Mouse (Mus musculus) urinary bladder, postnatal 14 days (tissue): ENCODE results near the gene Zkscan3.

Experiments
- DNase-seq: peaks from one replicate; pipeline ENCODE4 v3.0.0; 2021; ENCODE audit warnings: low spot score

Gene Zkscan3

DNA sequence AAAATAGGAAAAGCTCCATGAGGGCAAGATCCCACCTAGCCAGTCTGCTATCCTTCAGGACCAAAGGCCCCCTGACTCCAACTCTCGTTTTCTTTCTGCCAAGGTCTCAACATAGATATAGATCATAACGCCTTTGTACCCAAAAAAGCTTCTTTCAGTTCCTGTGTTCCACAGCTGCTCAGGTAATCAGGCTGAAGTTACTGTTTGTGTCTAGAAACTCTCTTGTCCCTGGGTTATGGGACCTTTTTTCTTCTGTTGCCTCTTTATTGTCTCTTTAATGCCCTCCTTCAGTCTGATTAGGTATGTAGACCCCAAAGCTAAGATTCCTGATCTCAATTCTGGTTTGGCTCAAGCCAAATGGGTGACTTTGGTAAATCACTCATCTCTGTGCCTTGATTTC lies 5.1 kb downstream of the Zkscan3 start:
- no peak for DNase-seq

DNA sequence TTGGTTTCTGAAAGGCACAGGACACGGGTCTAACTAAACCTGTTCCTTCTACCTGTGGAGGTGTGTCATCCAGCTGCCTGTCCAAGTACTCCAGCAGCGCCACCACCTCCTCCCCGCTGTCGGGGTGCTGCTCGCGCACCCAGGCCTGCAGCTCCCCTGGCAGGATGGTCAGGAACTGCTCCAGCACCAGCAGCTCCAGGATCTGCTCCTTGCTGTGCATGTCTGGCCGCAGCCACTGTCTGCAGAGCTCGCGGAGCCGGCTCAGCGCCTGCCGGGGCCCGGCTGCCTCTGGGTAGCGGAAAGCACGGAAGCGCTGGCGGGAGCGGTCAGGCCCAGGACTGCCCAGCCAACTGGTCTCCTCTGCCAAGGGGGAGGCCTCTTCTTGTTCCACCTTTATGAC lies 6.5 kb downstream of the Zkscan3 start:
- peak; percentile 16 for DNase-seq

DNA sequence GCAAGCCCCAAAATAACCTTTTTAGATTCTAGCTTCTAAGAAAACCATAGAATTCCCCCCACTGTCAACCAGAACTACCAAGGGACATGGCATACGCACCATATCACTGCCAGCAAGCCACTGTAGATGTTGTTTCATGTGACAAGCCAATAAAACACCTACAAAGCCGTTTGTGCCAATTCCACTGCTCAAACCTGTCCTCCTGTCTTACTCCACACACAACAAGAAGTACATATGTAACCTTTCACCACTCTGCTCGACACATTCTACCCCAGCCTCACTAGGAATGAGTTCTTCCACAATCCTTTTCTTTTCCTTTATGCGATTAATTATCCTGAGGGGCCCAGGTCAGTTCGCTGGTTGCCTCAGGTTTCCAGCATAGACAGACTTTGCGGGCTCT lies 6.9 kb downstream of the Zkscan3 start:
- DNase-seq, result no peak

DNA sequence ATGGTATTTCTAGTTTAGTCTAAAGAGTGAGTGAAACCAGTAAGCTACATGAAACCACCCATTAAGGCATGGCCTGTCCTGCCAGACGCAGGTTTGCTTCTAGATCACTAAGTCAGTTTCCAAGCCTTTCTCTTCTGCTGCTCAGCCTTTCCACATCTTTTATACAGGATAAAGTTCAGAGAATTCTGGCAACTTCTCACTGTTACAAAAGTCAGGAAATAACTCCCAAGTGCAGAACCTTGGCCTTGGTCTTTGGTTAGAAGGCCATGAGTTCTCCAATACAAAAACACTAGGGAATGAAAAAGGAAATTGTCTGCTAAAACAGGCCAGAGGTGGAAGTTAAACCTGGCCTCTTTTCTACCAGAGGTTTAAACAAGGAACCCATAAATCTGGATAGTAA lies 7.3 kb downstream of the Zkscan3 start:
- no peak for DNase-seq

DNA sequence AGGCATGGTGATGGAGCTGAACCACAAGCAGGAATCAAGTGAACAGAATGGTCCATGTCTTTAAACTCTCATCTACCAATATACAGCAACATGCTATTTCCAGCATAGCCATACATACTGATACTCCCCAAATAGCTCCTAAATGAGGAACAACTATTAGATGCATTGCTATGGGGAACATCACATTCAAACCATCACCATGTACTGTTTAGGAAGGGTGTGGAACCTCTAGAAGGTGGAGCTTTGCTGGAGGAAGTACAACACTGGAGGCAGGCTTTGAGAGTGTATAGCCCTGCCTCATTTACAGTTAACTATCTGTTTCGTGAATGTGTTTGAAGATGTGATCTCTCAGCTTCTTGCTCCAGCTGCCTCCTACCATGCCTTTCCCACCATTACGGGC lies 24.8 kb downstream of the Zkscan3 start:
- DNase-seq, result no peak

DNA sequence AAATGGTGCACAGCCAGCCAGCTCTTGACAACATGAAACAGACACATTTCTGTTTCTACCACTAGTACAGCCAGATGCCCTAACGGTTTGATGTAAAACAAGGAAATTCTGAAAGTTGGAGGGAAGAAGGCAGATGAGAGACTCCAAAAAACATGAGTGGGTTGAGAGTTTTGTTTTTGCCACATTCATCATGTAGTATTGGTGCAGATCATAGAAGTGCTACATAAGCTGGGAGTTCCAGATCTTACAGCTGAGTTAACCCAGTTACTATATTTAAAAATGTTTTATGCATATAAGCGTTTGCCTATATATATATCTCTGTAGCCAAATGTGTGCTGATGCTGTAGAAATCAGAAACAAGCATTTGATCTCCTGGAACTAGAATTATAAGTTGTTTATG lies 29.9 kb downstream of the Zkscan3 start:
- DNase-seq, result no peak

DNA sequence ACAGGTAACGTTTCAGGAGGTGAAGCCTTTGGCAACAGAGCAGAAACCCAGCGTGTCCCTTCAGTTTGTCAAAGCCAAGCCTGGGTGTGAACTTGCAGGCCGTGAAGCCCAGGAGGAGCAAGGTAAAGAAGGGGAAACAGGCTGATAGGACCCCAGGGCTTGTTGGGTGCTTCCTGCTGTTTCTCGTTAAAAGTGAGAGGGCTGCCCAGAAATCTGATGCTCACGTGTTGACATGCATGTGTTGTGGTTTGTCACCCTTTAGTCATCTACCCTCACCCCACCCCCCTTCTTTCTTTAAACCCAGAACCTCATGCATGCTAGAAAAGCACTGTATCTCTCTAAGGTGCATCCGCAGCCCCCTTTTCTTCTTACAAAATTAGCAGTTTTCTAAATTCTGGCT lies 35.9 kb downstream of the Zkscan3 start:
- DNase-seq, result no peak

DNA sequence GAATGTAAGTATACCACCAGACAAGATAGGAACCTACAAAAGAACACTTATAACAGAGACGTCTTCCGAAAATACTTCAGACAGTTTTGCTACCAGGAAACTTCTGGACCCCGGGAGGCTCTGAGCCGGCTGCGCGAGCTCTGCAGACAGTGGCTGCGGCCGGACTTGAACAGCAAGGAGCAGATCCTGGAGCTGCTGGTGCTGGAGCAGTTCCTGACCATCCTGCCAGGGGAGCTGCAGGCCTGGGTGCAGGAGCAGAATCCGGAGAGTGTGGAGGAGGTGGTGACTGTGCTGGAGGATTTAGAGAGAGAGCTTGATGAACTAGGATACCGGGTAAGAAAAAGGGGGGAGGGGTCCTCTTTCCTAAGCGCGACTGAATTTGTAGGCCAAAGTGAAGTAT lies 38.8 kb downstream of the Zkscan3 start:
- DNase-seq, result no peak

DNA sequence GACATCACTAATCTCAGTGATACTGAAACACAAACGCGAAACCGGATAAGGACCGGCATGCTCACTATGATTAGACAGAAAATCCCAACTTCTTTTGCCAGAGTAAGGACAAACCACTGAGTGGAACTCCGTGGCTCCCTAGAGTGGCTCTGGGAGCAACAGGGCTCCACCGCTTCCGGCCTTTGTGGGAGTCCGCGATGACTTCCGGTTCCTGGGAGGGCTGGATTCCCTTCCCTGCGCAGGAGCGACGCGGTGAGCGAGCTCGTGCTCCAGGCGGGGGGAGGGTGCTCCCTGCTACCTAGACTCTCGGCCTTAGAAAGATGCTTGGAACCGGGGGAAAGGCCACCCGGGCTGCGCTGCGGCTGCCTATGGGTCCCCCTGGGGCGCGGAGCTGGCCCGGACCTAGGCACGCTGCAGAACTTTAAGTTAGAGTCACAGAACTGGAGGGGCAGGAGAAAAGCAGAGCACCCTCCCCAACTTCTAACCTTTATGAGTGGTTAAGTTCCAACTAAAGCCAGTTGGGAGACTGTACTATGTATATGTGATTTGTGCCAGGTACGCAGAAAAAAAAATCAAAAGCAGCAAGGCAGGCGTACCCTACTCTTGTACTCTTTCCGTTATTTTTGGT lies 39.8 kb downstream of the Zkscan3 start, which contains the start of gene Zscan12:
Gene Zscan12, plus strand, starts transcription at position 200 of the 628 bp plus-strand sequence.
- peak; percentile 91 for DNase-seq

DNA sequence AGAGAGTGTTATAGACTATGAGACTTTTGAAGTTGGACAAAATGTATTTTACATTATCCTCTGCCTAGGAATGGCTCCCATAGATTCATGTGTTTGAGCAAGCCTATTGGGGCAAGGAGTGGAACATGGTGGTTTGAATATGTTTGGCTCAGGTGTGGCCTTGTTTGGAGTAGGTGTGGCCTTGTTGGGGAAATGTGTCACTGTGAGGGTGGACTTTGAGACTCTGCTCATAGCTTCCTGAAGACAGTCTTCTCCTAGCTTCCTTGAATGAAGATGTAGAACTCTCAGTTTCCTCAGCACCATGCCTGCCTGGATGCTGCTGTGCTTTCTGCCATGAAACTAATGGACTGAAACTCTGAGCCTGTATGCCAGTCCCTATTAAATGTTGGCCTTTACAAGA lies 52.0 kb downstream of the Zkscan3 start:
- no peak for DNase-seq

DNA sequence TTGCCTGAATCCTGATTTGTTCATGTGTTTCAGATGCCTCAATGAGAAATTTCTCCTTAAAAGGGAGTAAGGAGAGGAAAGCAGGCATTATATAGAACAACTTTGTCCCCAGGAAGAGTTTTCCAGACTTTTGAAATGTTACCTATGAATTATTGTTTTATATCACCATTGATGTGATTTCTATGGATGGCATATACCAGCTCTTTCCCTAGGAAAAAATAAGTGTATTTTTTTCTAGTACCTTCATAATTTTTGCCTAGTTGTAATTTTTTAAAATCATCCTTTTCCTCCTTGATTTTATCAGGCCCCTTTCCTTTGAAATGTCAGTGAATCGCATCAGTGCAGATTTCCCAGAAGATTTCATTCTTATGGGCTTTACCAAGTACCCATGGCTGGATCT lies 55.9 kb downstream of the Zkscan3 start, which contains the start of gene Olfr1367:
Gene Olfr1367, plus strand, starts transcription at position 301 of the 400 bp plus-strand sequence.
- DNase-seq, result no peak
